Mouse (Mus musculus) cerebellum, postnatal 4 days (tissue): ENCODE data around the gene Ldlrad1.

Experiments
- DNase-seq, 2 experiments: peaks; one replicate each; pipeline ENCODE4 v3.0.0; 2022; ENCODE audit warnings: low spot score in 2 of 2, mixed read lengths in 1 of 2

The Ldlrad1 gene

GRCm38 (mm10) chr4:107211465-107211864 is 2.5 kb downstream of the Ldlrad1 start:
- DNase-seq = no peak

- no peak for DNase-seq
Observed at GRCm38 (mm10) chr4:107211936-107212335, 3.0 kb downstream of the Ldlrad1 start.

- DNase-seq = no peak
Observed at GRCm38 (mm10) chr4:107213279-107214011, 4.5 kb downstream of the Ldlrad1 start.

- no peak for DNase-seq
Observed at GRCm38 (mm10) chr4:107217574-107217973, 8.6 kb downstream of the Ldlrad1 start.

GRCm38 (mm10) chr4:107221524-107221923 is 12.5 kb downstream of the Ldlrad1 start:
- no peak for DNase-seq

GRCm38 (mm10) chr4:107223225-107224204 is 14.5 kb downstream of the Ldlrad1 start:
- peak in 1 of 2 experiments; percentile 69 for DNase-seq

- DNase-seq = no peak
Observed at GRCm38 (mm10) chr4:107226313-107226712, 17.3 kb downstream of the Ldlrad1 start.

- no peak for DNase-seq
Observed at GRCm38 (mm10) chr4:107232219-107232618, 23.2 kb downstream of the Ldlrad1 start.

- DNase-seq = no peak
Observed at GRCm38 (mm10) chr4:107238253-107238652, 29.3 kb downstream of the Ldlrad1 start.

GRCm38 (mm10) chr4:107240196-107240595 is 31.2 kb downstream of the Ldlrad1 start:
- DNase-seq = no peak

GRCm38 (mm10) chr4:107243365-107244333 is 34.7 kb downstream of the Ldlrad1 start:
- DNase-seq = no peak

- no peak for DNase-seq
Observed at GRCm38 (mm10) chr4:107245368-107245767, 36.4 kb downstream of the Ldlrad1 start.

GRCm38 (mm10) chr4:107246040-107246439 is 37.1 kb downstream of the Ldlrad1 start:
- DNase-seq = no peak

GRCm38 (mm10) chr4:107247110-107247509 is 38.1 kb downstream of the Ldlrad1 start:
- DNase-seq = no peak

GRCm38 (mm10) chr4:107248061-107248460 is 39.1 kb downstream of the Ldlrad1 start:
- DNase-seq = no peak

GRCm38 (mm10) chr4:107249471-107249870 is 40.5 kb downstream of the Ldlrad1 start:
- DNase-seq = no peak

- peak in 1 of 2 experiments; percentile 48 for DNase-seq
Observed at GRCm38 (mm10) chr4:107250494-107250893, 41.5 kb downstream of the Ldlrad1 start.

- DNase-seq = no peak
Observed at GRCm38 (mm10) chr4:107252522-107252921, 43.5 kb downstream of the Ldlrad1 start.

- DNase-seq = peak; percentile 88 to 95
Observed at GRCm38 (mm10) chr4:107253125-107254091, 44.4 kb downstream of the Ldlrad1 start, which contains the start of the genes Lrrc42 and Hspb11. TSS of gene Lrrc42 (minus strand) at chr4:107253532. TSS of gene Hspb11 (plus strand) at chr4:107253593.

- no peak for DNase-seq
Observed at GRCm38 (mm10) chr4:107254414-107254813, 45.4 kb downstream of the Ldlrad1 start.
